Mouse (Mus musculus): ENCODE data around the gene Yjefn3. TPM values are rescaled to one million over a fixed set of nuclear protein-coding genes. Genes with fewer than 3 reads are reported as not detected.

Gene Yjefn3
- polyA plus RNA-seq, 1 experiment from 2014 or later: 13.8 TPM

DNA sequence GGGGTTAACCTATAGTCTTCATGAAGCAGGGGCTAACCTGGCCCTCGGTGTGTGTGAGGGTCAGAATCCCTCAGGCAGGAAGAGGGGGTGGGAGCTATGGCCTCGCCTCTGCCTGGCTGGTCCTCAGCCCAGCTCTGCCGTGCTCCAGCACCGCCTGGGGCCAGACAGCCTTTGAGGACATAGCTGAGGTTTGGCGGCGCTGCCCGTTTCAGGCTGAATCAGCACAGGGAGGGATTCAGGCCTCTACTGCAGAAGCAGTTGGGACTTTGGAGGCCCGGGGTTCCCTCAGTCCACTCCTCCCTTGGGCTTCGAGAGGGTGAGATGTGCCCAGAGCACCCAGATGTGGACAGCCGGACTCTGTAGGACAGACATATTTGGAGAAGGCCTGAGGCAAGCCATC lies 26.4 kb downstream of the Yjefn3 start:
- Histone ChIP-seq H3K4me1 (replicated peaks) (peaks cover 5% of the 10 kb centered on the region), H3K36me3 (no peaks in the 10 kb centered on the region), H3K27ac (replicated peaks) (no peak overlapping the region), H3K27me3 (peaks cover 22% of the 10 kb centered on the region), H3K4me2 (no peak overlapping the region), H3K9ac (no peak overlapping the region), H3K4me3 (no peak overlapping the region), H3K9me3 (no peaks in the 10 kb centered on the region)
- ATAC-seq (ENCODE audit: low FRiP score, low read depth): no peak
- 56% methylated on average over 10 of the region's 10 CpGs for WGBS

- H3K9me3 ChIP-seq: no peaks in the 10 kb centered on the region
- WGBS: 89% methylated on average over 13 of the region's 13 CpGs
- H3K27me3 ChIP-seq: peaks cover 7% of the 10 kb centered on the region
- no peak overlapping the region for H3K4me2 ChIP-seq
- ATAC-seq (ENCODE audit: low FRiP score, low read depth): no peak
- H3K27ac ChIP-seq (replicated peaks): no peak overlapping the region
- H3K36me3 ChIP-seq: no peaks in the 10 kb centered on the region
- no peak overlapping the region for H3K9ac ChIP-seq
- no peaks in the 10 kb centered on the region for H3K4me1 ChIP-seq (replicated peaks)
- no peak overlapping the region for H3K4me3 ChIP-seq
These were observed 27.9 kb downstream of the Yjefn3 start for GRCm38 (mm10) chr8:69874654-69875053.

GRCm38 (mm10) chr8:69874155-69874554 lies 28.4 kb downstream of the Yjefn3 start:
- H3K4me2 ChIP-seq: no peak overlapping the region
- H3K4me3 ChIP-seq: no peak overlapping the region
- no peaks in the 10 kb centered on the region for H3K36me3 ChIP-seq
- H3K27me3 ChIP-seq: peaks cover 2% of the 10 kb centered on the region
- no peak for ATAC-seq (ENCODE audit: low FRiP score, low read depth)
- no peaks in the 10 kb centered on the region for H3K4me1 ChIP-seq (replicated peaks)
- WGBS: 14% methylated on average over 9 of the region's 9 CpGs
- H3K9me3 ChIP-seq: no peaks in the 10 kb centered on the region
- no peak overlapping the region for H3K27ac ChIP-seq (replicated peaks)
- no peak overlapping the region for H3K9ac ChIP-seq

DNA sequence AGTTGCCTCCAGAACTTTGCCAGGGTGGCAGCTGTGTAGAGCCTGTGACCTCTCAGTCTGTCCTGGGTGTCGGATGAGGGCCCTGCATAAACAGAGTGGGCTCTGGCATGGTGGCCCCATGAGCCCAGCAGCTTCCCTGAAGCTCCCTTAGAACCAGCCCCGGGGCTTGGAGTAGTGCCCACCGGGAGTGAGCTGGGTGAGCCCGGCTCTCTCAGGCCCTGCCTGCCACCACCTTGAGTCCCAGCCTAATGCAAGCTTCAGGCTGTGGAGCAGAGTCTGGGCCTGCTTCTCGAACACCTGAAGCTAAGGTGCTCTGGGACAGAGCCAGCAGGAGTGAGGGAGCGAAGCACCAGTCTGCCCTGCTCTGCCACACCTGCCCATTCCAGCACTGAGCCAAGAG lies 31.6 kb downstream of the Yjefn3 start:
- H3K9me3 ChIP-seq: no peaks in the 10 kb centered on the region
- H3K27ac ChIP-seq (replicated peaks): no peak overlapping the region
- no peak for ATAC-seq (ENCODE audit: low FRiP score, low read depth)
- 95% methylated on average over 4 of the region's 6 CpGs for WGBS
- no peaks in the 10 kb centered on the region for H3K4me1 ChIP-seq (replicated peaks)
- no peak overlapping the region for H3K4me3 ChIP-seq
- no peak overlapping the region for H3K9ac ChIP-seq
- H3K36me3 ChIP-seq: no peaks in the 10 kb centered on the region
- no peaks in the 10 kb centered on the region for H3K27me3 ChIP-seq
- H3K4me2 ChIP-seq: no peak overlapping the region

DNA sequence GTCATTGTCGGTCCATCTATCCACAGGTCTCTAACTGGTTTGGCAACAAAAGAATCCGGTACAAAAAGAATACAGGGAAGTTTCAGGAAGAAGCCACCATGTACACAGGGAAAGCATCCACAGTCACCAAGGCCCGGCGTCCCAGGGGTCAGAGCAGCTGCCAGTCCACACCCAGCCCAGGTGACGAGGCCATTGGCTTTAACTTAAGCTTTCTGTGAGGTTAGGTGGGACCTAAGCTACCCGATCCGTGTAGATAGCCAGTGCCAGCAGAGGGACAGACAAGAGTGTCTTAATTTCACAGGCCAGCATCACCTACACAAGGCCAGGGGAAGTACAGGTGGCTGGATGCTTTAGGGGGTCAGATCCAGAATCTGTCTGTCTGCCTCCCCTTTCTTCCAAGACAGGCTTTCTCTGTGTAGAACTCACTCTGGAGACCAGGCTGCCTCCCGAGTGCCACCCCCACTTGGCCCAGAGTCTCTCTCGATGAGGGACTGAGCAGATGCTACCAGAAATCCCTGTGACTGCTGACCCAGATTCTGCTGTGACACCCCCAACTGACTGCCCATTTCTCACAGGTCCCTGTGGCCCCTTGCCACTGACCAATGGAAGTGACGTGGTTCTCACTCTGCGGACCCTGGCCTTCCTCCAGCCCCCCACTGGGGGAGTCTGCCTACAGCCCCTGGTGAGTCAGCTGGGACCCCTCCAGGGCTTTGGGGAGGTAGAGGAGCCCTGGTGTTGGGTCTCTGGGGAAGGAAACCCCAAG lies 32.3 kb downstream of the Yjefn3 start:
- H3K4me2 ChIP-seq: no peak overlapping the region
- WGBS: 90% methylated on average over 11 of the region's 11 CpGs
- no peak overlapping the region for H3K27ac ChIP-seq (replicated peaks)
- H3K36me3 ChIP-seq: no peaks in the 10 kb centered on the region
- H3K27me3 ChIP-seq: no peaks in the 10 kb centered on the region
- no peak overlapping the region for H3K4me3 ChIP-seq
- no peaks in the 10 kb centered on the region for H3K9me3 ChIP-seq
- no peak overlapping the region for H3K9ac ChIP-seq
- no peak for ATAC-seq (ENCODE audit: low FRiP score, low read depth)
- H3K4me1 ChIP-seq (replicated peaks): no peaks in the 10 kb centered on the region

GRCm38 (mm10) chr8:69867696-69868326 lies 34.7 kb downstream of the Yjefn3 start:
- ATAC-seq (ENCODE audit: low FRiP score, low read depth): no peak
- H3K9ac ChIP-seq: no peak overlapping the region
- H3K9me3 ChIP-seq: no peaks in the 10 kb centered on the region
- no peak overlapping the region for H3K27ac ChIP-seq (replicated peaks)
- H3K36me3 ChIP-seq: no peaks in the 10 kb centered on the region
- no peaks in the 10 kb centered on the region for H3K4me1 ChIP-seq (replicated peaks)
- H3K27me3 ChIP-seq: no peaks in the 10 kb centered on the region
- H3K4me3 ChIP-seq: no peak overlapping the region
- H3K4me2 ChIP-seq: no peak overlapping the region
- WGBS: 80% methylated on average over 5 of the region's 5 CpGs

GRCm38 (mm10) chr8:69864180-69864579 lies 38.3 kb downstream of the Yjefn3 start:
- Histone ChIP-seq H3K4me1 (replicated peaks) (no peaks in the 10 kb centered on the region), H3K4me3 (no peak overlapping the region), H3K36me3 (peaks cover 9% of the 10 kb centered on the region; the same call in 1 of the 2 replicates), H3K4me2 (no peak overlapping the region), H3K27me3 (no peaks in the 10 kb centered on the region), H3K27ac (replicated peaks) (no peak overlapping the region), H3K9ac (no peak overlapping the region), H3K9me3 (no peaks in the 10 kb centered on the region)
- 80% methylated on average over 5 of the region's 5 CpGs for WGBS
- ATAC-seq (ENCODE audit: low FRiP score, low read depth): no peak

DNA sequence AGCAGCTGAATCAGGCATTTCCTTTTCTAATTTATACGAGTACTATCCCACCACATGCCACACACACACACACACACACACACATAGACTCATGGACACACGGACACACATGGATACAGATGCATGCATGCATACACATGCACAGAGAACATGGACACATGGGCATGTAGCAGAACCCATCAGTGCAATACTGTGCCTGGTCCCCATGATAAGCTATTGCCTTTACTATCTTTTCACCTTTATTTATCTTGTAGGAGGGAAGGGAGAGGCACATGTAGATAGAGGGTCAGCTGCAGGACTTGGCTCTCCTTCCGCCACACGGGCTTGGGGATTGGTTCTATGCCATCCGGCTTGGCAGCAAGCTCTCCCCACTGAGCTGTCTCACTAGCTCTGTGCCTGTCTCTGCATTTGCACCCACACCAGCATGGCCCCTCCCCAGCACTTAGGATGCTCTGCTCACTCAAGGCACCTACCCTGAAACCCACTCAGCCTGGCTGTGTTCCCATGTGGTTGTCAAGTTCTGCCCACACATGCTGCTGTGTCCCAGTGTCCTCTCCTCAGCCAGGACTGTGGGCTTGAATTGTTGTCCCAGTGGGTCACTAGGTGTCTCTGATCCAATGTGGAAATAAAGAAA lies 39.0 kb downstream of the Yjefn3 start:
- 92% methylated on average over 5 of the region's 5 CpGs for WGBS

GRCm38 (mm10) chr8:69861251-69861650 lies 41.3 kb downstream of the Yjefn3 start:
- Histone ChIP-seq H3K4me2 (no peak overlapping the region), H3K27me3 (no peaks in the 10 kb centered on the region), H3K4me1 (replicated peaks) (no peaks in the 10 kb centered on the region), H3K4me3 (no peak overlapping the region), H3K36me3 (peaks cover 9% of the 10 kb centered on the region; the same call in 1 of the 2 replicates), H3K9ac (no peak overlapping the region), H3K27ac (replicated peaks) (no peak overlapping the region), H3K9me3 (no peaks in the 10 kb centered on the region)
- no peak for ATAC-seq (ENCODE audit: low FRiP score, low read depth)
- 75% methylated on average over 2 of the region's 2 CpGs for WGBS

More for the DNA sequence above, 39.0 kb downstream of the Yjefn3 start:
- no peak overlapping the region for H3K27ac ChIP-seq (replicated peaks)
- no peak overlapping the region for H3K4me2 ChIP-seq
- no peaks in the 10 kb centered on the region for H3K9me3 ChIP-seq
- no peaks in the 10 kb centered on the region for H3K4me1 ChIP-seq (replicated peaks)
- no peak overlapping the region for H3K9ac ChIP-seq
- no peaks in the 10 kb centered on the region for H3K27me3 ChIP-seq
- H3K4me3 ChIP-seq: no peak overlapping the region
- ATAC-seq (ENCODE audit: low FRiP score, low read depth): no peak
- peaks cover 9% of the 10 kb centered on the region; the same call in 1 of the 2 replicates for H3K36me3 ChIP-seq

GRCm38 (mm10) chr8:69860807-69861206 lies 41.7 kb downstream of the Yjefn3 start:
- H3K9me3 ChIP-seq: no peaks in the 10 kb centered on the region
- no peaks in the 10 kb centered on the region for H3K4me1 ChIP-seq (replicated peaks)
- no peaks in the 10 kb centered on the region for H3K27me3 ChIP-seq
- ATAC-seq (ENCODE audit: low FRiP score, low read depth): no peak
- H3K36me3 ChIP-seq: peaks cover 9% of the 10 kb centered on the region; the same call in 1 of the 2 replicates
- H3K9ac ChIP-seq: no peak overlapping the region
- WGBS: 63% methylated on average over 4 of the region's 4 CpGs
- H3K4me2 ChIP-seq: no peak overlapping the region
- H3K27ac ChIP-seq (replicated peaks): no peak overlapping the region
- no peak overlapping the region for H3K4me3 ChIP-seq

- Histone ChIP-seq H3K4me2 (no peak overlapping the region), H3K36me3 (0 out of 2 replicates have a peak, but pooled peaks cover 3% of the 10 kb centered on the region), H3K4me3 (no peak overlapping the region), H3K9ac (no peak overlapping the region), H3K4me1 (replicated peaks) (no peaks in the 10 kb centered on the region), H3K27me3 (no peaks in the 10 kb centered on the region), H3K9me3 (no peaks in the 10 kb centered on the region), H3K27ac (replicated peaks) (no peak overlapping the region)
- no peak for ATAC-seq (ENCODE audit: low FRiP score, low read depth)
- 95% methylated on average over 10 of the region's 10 CpGs for WGBS
These were observed 48.6 kb downstream of the Yjefn3 start for GRCm38 (mm10) chr8:69853869-69854268.

- Histone ChIP-seq H3K36me3 (0 out of 2 replicates have a peak, but pooled peaks cover 3% of the 10 kb centered on the region), H3K9me3 (no peaks in the 10 kb centered on the region), H3K27me3 (no peaks in the 10 kb centered on the region), H3K9ac (no peak overlapping the region), H3K4me3 (no peak overlapping the region), H3K4me1 (replicated peaks) (no peaks in the 10 kb centered on the region), H3K27ac (replicated peaks) (no peak overlapping the region), H3K4me2 (no peak overlapping the region)
- 86% methylated on average over 7 of the region's 7 CpGs for WGBS
- ATAC-seq (ENCODE audit: low FRiP score, low read depth): no peak
These were observed 51.5 kb downstream of the Yjefn3 start for GRCm38 (mm10) chr8:69850926-69851506.

All from hindbrain, embryonic 15.5 days (tissue).